Mouse (Mus musculus) erythroblast, embryonic 14.5 days (primary cell): ENCODE measurements around the gene Rab10.

Experiments
- GATA1 ChIP-seq: IDR thresholded peaks from 2 replicates; pipeline ENCODE4 v1.6.1; 2012; ENCODE audit warnings: low read length, inconsistent platforms, mixed read lengths
- TAL1 ChIP-seq: IDR thresholded peaks from 3 replicates; pipeline ENCODE4 v1.6.1; 2012; ENCODE audit warnings: low read length, inconsistent platforms, mixed read lengths

DNA sequence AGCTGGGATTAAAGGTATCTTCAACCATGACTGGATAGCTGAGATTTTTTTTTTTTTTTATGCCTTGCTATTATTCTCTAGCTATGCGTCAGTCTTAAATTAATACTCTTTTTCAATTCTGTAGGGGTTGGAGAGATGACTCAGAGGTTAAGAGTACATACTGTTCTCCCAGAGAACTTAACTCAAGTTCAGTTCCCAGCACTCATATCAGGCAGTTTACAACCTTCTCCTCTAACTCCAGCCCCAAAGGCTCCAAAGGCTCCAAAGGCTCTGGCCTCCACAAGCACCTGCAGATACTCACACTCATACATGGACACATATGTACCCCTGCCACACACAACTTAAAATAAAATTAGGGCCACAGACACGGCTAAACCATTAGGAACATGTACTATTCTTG, 25.3 kb downstream of the Rab10 start:
- no peak for TF ChIP-seq GATA1
- TF ChIP-seq TAL1 = no peak
